Mouse (Mus musculus) natural killer cell, adult 2 months (primary cell): Measurements from ENCODE around the gene Ssx9.
"Not testable (repeated sequence)": the region's sequence is repeated elsewhere in the genome, so short reads cannot be mapped to it uniquely, and the experiment has no call there.

Experiments
- DNase-seq, 2 experiments: peaks; one replicate each; pipeline ENCODE4 v3.0.0; 2022; ENCODE audit warnings: low spot score in 2 of 2

Ssx9 gene

GRCm38 (mm10) chrX:8748132-8748531 is at the start of gene Ssx9:
TSS of gene Ssx9 (plus strand) at chrX:8748432.
- not testable (repeated sequence) for DNase-seq

- no peak for DNase-seq
Measured at GRCm38 (mm10) chrX:8732907-8733306, 15.3 kb upstream of the Ssx9 start.

- not testable (repeated sequence) for DNase-seq
Measured at GRCm38 (mm10) chrX:8803391-8803790, 55.2 kb downstream of the Ssx9 start, which contains the start of gene Ssxb5. TSS of gene Ssxb5 (plus strand) at chrX:8803691.
